Mouse (Mus musculus) neural tube, embryonic 12.5 days (tissue): ENCODE data around the gene Socs3. TPM values are rescaled to one million over a fixed set of nuclear protein-coding genes. Genes with fewer than 3 reads are reported as not detected.

Source experiments
- ATAC-seq: fragments of 200-750 bp; cut with Nextera tagmentation; 2 replicates; pipeline ENCODE4 v1.8.0; 2017; ENCODE audit warnings: low read depth, mild to moderate bottlenecking, moderate TSS enrichment, moderate library complexity; ENCODE audit not compliant: low FRiP score
- H3K27ac ChIP-seq: fragments of 300-500 bp; sonication (generic); 2 replicates; pipeline ENCODE4 v1.5.1; 2016
- H3K27me3 ChIP-seq: fragments of 300-500 bp; sonication (generic); replicated peaks from 2 replicates; pipeline ENCODE4 v1.6.1; 2016; ENCODE audit warnings: mild to moderate bottlenecking
- H3K36me3 ChIP-seq: fragments of 300-500 bp; sonication (generic); 2 replicates; pipeline ENCODE4 v1.6.1; 2016; ENCODE audit warnings: mild to moderate bottlenecking
- H3K4me1 ChIP-seq: fragments of 300-500 bp; sonication (generic); 2 replicates; pipeline ENCODE4 v1.6.1; 2016
- H3K4me2 ChIP-seq: fragments of 300-500 bp; sonication (generic); replicated peaks from 2 replicates; pipeline ENCODE4 v1.6.1; 2016; ENCODE audit warnings: mild to moderate bottlenecking
- H3K4me3 ChIP-seq: fragments of 300-500 bp; sonication (generic); 2 replicates; pipeline ENCODE4 v1.5.1; 2016
- H3K9ac ChIP-seq: fragments of 300-500 bp; sonication (generic); 2 replicates; pipeline ENCODE4 v1.6.1; 2016; ENCODE audit warnings: mild to moderate bottlenecking
- H3K9me3 ChIP-seq: fragments of 300-500 bp; sonication (generic); 2 replicates; pipeline ENCODE4 v1.6.1; 2016; ENCODE audit warnings: mild to moderate bottlenecking
- WGBS: fragments of 180-500 bp; shearing (Covaris S2); methylation state at CpG from one replicate; pipeline ENCODE4 v1.1.7; 2016; 5-methylcytosine and 5-hydroxymethylcytosine counted together
- polyA plus RNA-seq: library from polyadenylated mRNA; unstranded; fragments of >200 nt; fragmentation: Nextera tagmentation; extraction: Ambion mirVana; gene quantifications from 2 replicates; pipeline ENCODE4 v1.2.1, GENCODE M21; 2016

The Socs3 gene
- polyA plus RNA-seq, 1 experiment from 2014 or later, result 9.2 TPM

DNA sequence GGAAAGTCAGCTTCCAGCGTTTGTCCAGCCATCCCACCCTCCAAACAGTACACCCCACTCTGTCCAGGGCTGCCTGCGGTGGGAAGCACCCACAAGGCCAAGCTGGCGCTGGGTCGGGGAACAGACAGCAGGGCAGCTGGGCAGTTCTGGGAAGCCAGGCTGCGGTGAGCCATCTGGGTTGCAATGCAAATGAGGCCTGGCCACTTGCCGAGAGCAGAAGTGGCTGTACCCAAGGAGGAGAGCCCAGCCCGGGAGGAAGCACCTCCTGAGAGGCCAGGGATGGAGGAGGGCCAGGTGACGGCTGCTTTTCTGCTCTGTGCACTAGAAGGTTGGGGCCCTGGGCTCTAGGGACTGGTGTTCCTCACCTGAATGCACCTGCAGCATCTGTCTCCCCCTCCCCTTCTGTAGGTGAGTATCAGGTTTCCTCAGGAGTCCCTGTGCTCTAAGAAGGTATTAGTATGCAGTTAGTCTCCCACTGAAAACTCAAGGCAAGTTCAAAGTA is 6.3 kb upstream of the Socs3 start:
- peak; percentile 68 for ATAC-seq
- no peak overlapping the region for H3K4me3 ChIP-seq
- H3K27me3 ChIP-seq, result no peaks in the 10 kb centered on the region
- H3K36me3 ChIP-seq, result no peaks in the 10 kb centered on the region
- peak overlapping the region; percentile 36; the same call in 1 of the 2 replicates for H3K9ac ChIP-seq
- no peaks in the 10 kb centered on the region for H3K9me3 ChIP-seq
- H3K4me2 ChIP-seq, result peak overlapping the region; percentile 31
- whole genome bisulfite sequencing, result 3% methylated on average over 8 of the region's 8 CpGs
- H3K27ac ChIP-seq, result peak overlapping the region; percentile 58
- peaks cover 25% of the 10 kb centered on the region for H3K4me1 ChIP-seq

DNA sequence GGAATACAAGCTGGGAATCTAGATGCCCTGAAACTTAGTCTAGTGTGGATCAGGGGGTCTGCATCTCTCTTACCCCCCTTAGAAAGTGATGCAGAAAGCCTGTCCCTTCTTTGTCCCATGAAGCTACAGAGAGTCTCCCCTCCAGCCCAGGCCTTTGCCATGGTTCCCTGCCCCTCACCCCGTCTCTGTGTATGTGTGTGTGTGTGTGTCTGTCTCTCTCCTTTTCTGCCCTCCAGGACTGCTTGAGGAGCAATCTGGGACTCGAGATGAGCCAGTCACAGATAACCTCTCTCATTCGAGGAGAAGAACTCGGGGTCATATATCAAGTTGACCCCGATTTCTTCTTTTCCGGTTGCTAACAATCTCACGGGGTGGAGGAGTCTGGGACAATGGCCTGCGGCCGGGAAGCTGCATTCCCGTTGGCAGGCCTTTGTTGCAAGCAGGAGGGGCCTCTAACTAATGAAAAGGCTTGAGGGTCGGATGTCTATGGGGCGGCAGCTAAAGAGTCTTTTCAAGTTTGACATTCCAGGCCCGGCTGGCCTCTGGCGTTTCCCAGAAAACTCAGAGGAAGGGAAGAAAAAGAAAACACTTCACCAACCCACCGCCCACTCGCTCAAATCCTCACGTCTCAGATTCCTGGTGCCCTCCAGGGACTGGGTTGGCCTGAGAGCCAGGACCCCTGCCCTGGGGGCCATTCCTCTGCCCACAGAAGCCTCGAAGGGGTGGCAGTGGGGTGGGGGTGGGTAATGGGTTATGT is 5.5 kb upstream of the Socs3 start:
- ATAC-seq, result peak; percentile 63
- H3K27me3 ChIP-seq, result no peaks in the 10 kb centered on the region
- no peaks in the 10 kb centered on the region for H3K36me3 ChIP-seq
- H3K27ac ChIP-seq, result peak overlapping the region; percentile 58; the same call in 1 of the 2 replicates
- peaks cover 26% of the 10 kb centered on the region for H3K4me1 ChIP-seq
- no peak overlapping the region for H3K4me3 ChIP-seq
- WGBS, result 2% methylated on average over 18 of the region's 18 CpGs
- peak overlapping the region; percentile 31 for H3K4me2 ChIP-seq
- peak overlapping the region; percentile 36; the same call in 1 of the 2 replicates for H3K9ac ChIP-seq
- no peaks in the 10 kb centered on the region for H3K9me3 ChIP-seq

GRCm38 (mm10) chr11:117974327-117975125 is 4.7 kb upstream of the Socs3 start:
- no peak overlapping the region for H3K27ac ChIP-seq
- no peak for ATAC-seq
- no peak overlapping the region for H3K4me3 ChIP-seq
- peaks cover 35% of the 10 kb centered on the region for H3K4me1 ChIP-seq
- no peaks in the 10 kb centered on the region for H3K36me3 ChIP-seq
- no peaks in the 10 kb centered on the region for H3K9me3 ChIP-seq
- no peak overlapping the region for H3K4me2 ChIP-seq
- no peaks in the 10 kb centered on the region for H3K27me3 ChIP-seq
- no peak overlapping the region for H3K9ac ChIP-seq
- 20% methylated on average over 14 of the region's 14 CpGs for WGBS

DNA sequence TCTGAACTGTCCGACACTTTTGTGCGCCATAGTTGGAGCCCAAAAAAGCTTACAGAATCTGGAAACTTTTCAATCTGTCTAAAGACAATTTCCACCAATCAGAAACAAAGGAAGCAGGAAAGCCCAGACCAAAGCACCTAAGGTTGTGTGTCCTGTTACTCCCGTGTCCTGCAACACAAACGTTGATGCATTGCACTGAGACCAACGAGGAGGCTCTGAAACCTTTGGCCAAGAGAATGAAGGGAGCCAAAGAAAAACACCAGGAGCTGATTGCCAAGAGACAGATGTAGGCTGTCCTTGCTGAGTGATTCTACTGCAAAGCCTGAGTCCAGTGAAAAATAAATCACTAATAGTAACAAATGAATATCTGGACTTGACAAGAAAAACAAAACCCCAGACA is 3.7 kb upstream of the Socs3 start:
- Histone ChIP-seq H3K27ac (no peak overlapping the region), H3K4me3 (no peak overlapping the region), H3K4me2 (no peak overlapping the region), H3K27me3 (no peaks in the 10 kb centered on the region), H3K36me3 (no peaks in the 10 kb centered on the region), H3K4me1 (peaks cover 39% of the 10 kb centered on the region), H3K9ac (no peak overlapping the region), H3K9me3 (no peaks in the 10 kb centered on the region)
- WGBS, result 44% methylated on average over 5 of the region's 5 CpGs
- no peak for ATAC-seq

DNA sequence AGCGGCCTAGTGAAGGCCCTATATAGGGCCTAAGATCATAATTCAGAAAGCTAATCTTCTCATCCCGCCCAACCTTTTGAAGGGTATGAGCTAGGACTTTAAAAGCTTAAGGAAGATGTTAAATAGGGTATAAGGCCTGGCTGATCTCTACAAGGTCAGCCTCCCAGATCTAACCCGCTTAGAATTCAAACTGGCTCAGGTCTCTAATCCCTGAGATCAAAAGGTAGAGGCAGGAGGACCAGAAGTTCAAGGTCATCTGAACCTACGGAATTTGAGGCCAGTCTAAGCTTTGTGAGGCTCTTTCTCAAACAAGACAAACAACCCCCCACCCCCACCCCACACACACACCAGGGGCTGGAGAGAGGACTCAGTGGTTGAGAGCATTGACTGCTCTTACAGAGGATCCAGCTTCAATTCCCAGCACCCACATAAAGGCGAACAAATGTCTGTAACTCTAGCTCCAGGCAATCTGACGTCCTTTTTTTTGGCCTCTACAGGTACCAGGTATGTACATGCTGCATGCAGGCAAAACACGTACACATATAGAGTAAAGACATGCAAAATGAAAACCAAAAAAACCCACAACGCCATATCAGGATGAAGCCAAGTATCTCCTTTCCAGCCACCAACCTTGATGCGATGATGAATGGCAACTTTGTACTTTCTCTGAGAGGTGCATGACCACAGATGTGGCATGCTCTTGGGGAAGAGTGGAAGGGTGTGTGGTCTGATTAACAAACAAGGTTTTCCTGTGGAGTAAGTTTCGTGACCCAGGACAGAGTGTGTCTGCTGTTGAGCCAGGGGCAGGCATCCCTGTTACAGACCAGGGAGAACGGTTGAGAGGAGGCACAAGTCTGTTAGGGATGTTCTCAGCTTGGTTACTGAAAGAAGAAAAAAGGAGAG is 3.1 kb upstream of the Socs3 start:
- ATAC-seq, result no peak
- H3K36me3 ChIP-seq, result no peaks in the 10 kb centered on the region
- WGBS, result 71% methylated on average over 11 of the region's 11 CpGs

DNA sequence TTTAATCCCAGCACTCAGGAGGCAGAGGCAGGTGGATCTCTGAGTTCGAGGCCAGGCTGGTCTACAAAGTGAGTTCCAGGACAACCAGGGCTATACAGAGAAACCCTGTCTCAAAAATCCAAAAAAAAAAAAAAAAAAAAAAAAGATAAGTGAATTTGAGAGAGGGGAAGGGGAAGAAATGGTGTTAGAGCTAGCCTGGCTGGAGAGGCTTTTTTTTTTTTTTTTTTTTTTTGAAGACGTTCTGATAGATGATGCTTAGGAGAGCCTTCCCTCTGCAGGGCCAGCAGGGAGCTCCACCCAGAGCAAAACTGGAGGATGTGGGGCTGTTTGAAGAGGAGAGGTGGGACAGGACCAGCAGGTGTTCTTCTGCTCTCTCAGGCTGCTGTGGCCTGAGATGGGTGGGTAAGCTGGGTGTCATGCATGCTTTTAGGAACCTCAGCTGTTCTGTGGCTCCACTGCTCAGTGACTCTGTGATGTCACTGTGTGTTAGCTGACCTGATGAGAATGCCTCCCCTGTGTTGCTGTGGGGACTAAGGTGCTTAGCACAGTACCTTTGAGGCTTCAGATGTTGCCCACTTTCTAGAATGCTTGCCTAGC is 1.9 kb upstream of the Socs3 start:
- Histone ChIP-seq H3K9me3 (no peaks in the 10 kb centered on the region), H3K27ac (no peak overlapping the region), H3K4me1 (peaks cover 57% of the 10 kb centered on the region), H3K9ac (no peak overlapping the region), H3K4me3 (no peak overlapping the region), H3K27me3 (peaks cover 16% of the 10 kb centered on the region), H3K36me3 (no peaks in the 10 kb centered on the region), H3K4me2 (no peak overlapping the region)
- 50% methylated on average over 2 of the region's 2 CpGs for WGBS
- ATAC-seq, result no peak

More for the DNA sequence above, 3.1 kb upstream of the Socs3 start:
- H3K4me2 ChIP-seq, result no peak overlapping the region
- no peak overlapping the region for H3K4me3 ChIP-seq
- no peaks in the 10 kb centered on the region for H3K9me3 ChIP-seq
- H3K4me1 ChIP-seq, result peaks cover 45% of the 10 kb centered on the region
- no peak overlapping the region for H3K9ac ChIP-seq
- no peak overlapping the region for H3K27ac ChIP-seq
- peaks cover 4% of the 10 kb centered on the region for H3K27me3 ChIP-seq

- no peak overlapping the region for H3K9ac ChIP-seq
- H3K36me3 ChIP-seq, result no peaks in the 10 kb centered on the region
- H3K4me2 ChIP-seq, result no peak overlapping the region
- H3K9me3 ChIP-seq, result no peaks in the 10 kb centered on the region
- peaks cover 22% of the 10 kb centered on the region for H3K27me3 ChIP-seq
- H3K4me3 ChIP-seq, result no peak overlapping the region
- no peak for ATAC-seq
- H3K4me1 ChIP-seq, result peaks cover 59% of the 10 kb centered on the region
- WGBS, result 63% methylated on average over 6 of the region's 6 CpGs
- H3K27ac ChIP-seq, result no peak overlapping the region
These were observed 1.3 kb upstream of the Socs3 start for GRCm38 (mm10) chr11:117971100-117971499.

GRCm38 (mm10) chr11:117969100-117969944 is 525 bp downstream of the Socs3 start:
- Histone ChIP-seq H3K9ac (peak overlapping the region; percentile 77), H3K4me3 (peak overlapping the region; percentile 63), H3K4me1 (peaks cover 59% of the 10 kb centered on the region), H3K4me2 (peak overlapping the region; percentile 96), H3K9me3 (no peaks in the 10 kb centered on the region), H3K36me3 (no peaks in the 10 kb centered on the region), H3K27me3 (peaks cover 33% of the 10 kb centered on the region), H3K27ac (peak overlapping the region; percentile 73; the same call in 1 of the 2 replicates)
- WGBS, result under 1% methylated on average over 65 of the region's 65 CpGs
- ATAC-seq, result peak; percentile 91

DNA sequence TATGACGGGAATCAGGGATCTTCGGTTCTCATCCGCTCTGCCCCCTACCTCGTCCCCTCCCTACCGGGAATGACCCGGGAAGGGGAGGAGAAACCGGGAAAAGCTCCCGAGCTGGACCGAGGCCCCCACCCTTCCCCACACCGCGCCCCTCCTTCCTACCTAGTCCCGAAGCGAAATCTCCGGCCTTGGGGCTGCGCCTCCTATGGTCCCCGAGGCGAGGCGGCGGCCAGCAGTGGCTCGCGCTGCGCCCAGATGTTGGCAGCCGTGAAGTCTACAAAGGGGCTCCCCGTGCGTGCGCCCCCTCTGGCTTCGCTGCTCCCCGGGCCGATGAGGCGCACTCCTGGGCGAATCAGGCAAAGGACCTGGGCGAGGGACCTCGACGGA is 1.1 kb downstream of the Socs3 start:
- WGBS, result under 1% methylated on average over 34 of the region's 34 CpGs
- no peaks in the 10 kb centered on the region for H3K9me3 ChIP-seq
- H3K27me3 ChIP-seq, result peaks cover 38% of the 10 kb centered on the region
- no peaks in the 10 kb centered on the region for H3K36me3 ChIP-seq
- peak overlapping the region; percentile 63 for H3K4me3 ChIP-seq
- peak overlapping the region; percentile 77 for H3K9ac ChIP-seq
- peak overlapping the region; percentile 96 for H3K4me2 ChIP-seq
- peak; percentile 48 for ATAC-seq
- H3K4me1 ChIP-seq, result peaks cover 61% of the 10 kb centered on the region
- peak overlapping the region; percentile 73; the same call in 1 of the 2 replicates for H3K27ac ChIP-seq

- H3K4me2 ChIP-seq, result peak overlapping the region; percentile 96
- peak overlapping the region; percentile 63 for H3K4me3 ChIP-seq
- no peak for ATAC-seq
- no peak overlapping the region; the same call in 1 of the 2 replicates for H3K27ac ChIP-seq
- H3K9me3 ChIP-seq, result no peaks in the 10 kb centered on the region
- peaks cover 67% of the 10 kb centered on the region for H3K4me1 ChIP-seq
- H3K27me3 ChIP-seq, result peaks cover 38% of the 10 kb centered on the region
- peak overlapping the region; percentile 77 for H3K9ac ChIP-seq
- no peaks in the 10 kb centered on the region for H3K36me3 ChIP-seq
- WGBS, result under 1% methylated on average over 64 of the region's 64 CpGs
These were observed 1.7 kb downstream of the Socs3 start for GRCm38 (mm10) chr11:117968016-117968671.
